Mouse (Mus musculus) liver, embryonic 12.5 days (tissue): ENCODE measurements at regions not wholly inside any gene's neighbourhood (a gene's known extent, or its start where the extent isn't known, plus 50 kb on each side); places are given as distances from the start of the nearest gene placed in this dataset.
"Not testable (repeated sequence)": the region's sequence is repeated elsewhere in the genome, so short reads cannot be mapped to it uniquely, and the experiment has no call there.

Experiments used
- ATAC-seq: fragments of 200-750 bp; cut with Nextera tagmentation; 2 replicates; pipeline ENCODE4 v1.8.0; 2017; ENCODE audit warnings: moderate number of reproducible peaks, mild to moderate bottlenecking, moderate library complexity
- H3K27ac ChIP-seq: fragments of 300-500 bp; sonication (generic); 2 replicates; pipeline ENCODE4 v1.5.1; 2016; ENCODE audit warnings: mild to moderate bottlenecking
- H3K27me3 ChIP-seq: fragments of 300-500 bp; sonication (generic); replicated peaks from 2 replicates; pipeline ENCODE4 v1.6.1; 2016; ENCODE audit warnings: mild to moderate bottlenecking, moderate library complexity
- H3K36me3 ChIP-seq: fragments of 300-500 bp; sonication (generic); 2 replicates; pipeline ENCODE4 v1.6.1; 2016; ENCODE audit warnings: mild to moderate bottlenecking, moderate library complexity
- H3K4me1 ChIP-seq: fragments of 300-500 bp; sonication (generic); 2 replicates; pipeline ENCODE4 v1.6.1; 2016
- H3K4me2 ChIP-seq: fragments of 300-500 bp; sonication (generic); 2 replicates; pipeline ENCODE4 v1.6.1; 2016; ENCODE audit warnings: mild to moderate bottlenecking, moderate library complexity
- H3K4me3 ChIP-seq: fragments of 300-500 bp; sonication (generic); 2 replicates; pipeline ENCODE4 v1.5.1; 2016; ENCODE audit warnings: mild to moderate bottlenecking, moderate library complexity
- H3K9ac ChIP-seq: fragments of 300-500 bp; sonication (generic); 2 replicates; pipeline ENCODE4 v1.6.1; 2016; ENCODE audit warnings: mild to moderate bottlenecking, moderate library complexity
- H3K9me3 ChIP-seq: fragments of 300-500 bp; sonication (generic); replicated peaks from 2 replicates; pipeline ENCODE4 v1.6.1; 2016; ENCODE audit warnings: mild to moderate bottlenecking, moderate library complexity
- WGBS: fragments of 180-500 bp; shearing (Covaris S2); methylation state at CpG from one replicate; pipeline ENCODE4 v1.1.7; 2016; ENCODE audit not compliant: insufficient replicate concordance; 5-methylcytosine and 5-hydroxymethylcytosine counted together

- no peak for ATAC-seq
- no peak overlapping the region for H3K27ac ChIP-seq
- no peaks in the 10 kb centered on the region for H3K27me3 ChIP-seq
- 58% methylated on average over 2 of the region's 2 CpGs for WGBS
- no peaks in the 10 kb centered on the region for H3K36me3 ChIP-seq
- no peak overlapping the region for H3K4me2 ChIP-seq
- no peak overlapping the region for H3K4me3 ChIP-seq
- no peak overlapping the region for H3K9ac ChIP-seq
- no peaks in the 10 kb centered on the region for H3K4me1 ChIP-seq
- H3K9me3 ChIP-seq: no peaks in the 10 kb centered on the region
These were observed 148.4 kb upstream of the Sulf2 start for GRCm38 (mm10) chr2:166303854-166304253.

DNA sequence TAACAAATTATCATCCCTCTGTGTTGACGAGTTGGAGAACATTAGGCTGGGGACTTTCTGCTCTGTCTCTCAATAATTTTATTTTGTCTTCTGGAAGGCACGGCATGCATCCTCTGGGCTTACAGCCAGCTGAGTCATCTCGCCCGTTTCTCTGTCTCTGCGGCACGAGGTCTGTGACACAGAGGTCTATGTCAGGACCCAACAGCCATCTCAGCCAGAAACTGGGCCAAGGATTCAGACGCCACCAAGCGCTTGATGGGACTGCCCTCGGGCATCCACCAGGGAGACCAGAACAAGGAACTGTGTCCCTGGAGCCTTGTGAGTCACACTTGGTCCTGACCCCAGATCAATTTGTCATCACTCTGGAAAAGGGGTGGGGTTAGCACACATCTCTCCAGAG is 145.7 kb upstream of the Sulf2 start:
- Histone ChIP-seq H3K9ac (no peak overlapping the region), H3K27me3 (no peaks in the 10 kb centered on the region), H3K9me3 (no peaks in the 10 kb centered on the region), H3K4me3 (no peak overlapping the region), H3K36me3 (no peaks in the 10 kb centered on the region), H3K27ac (no peak overlapping the region), H3K4me2 (no peak overlapping the region), H3K4me1 (no peaks in the 10 kb centered on the region)
- no peak for ATAC-seq
- WGBS: 66% methylated on average over 9 of the region's 9 CpGs

GRCm38 (mm10) chr2:166294672-166295071 is 139.2 kb upstream of the Sulf2 start:
- H3K9ac ChIP-seq: no peak overlapping the region
- no peak overlapping the region for H3K4me3 ChIP-seq
- H3K36me3 ChIP-seq: no peaks in the 10 kb centered on the region
- no peak overlapping the region for H3K4me2 ChIP-seq
- 58% methylated on average over 10 of the region's 10 CpGs for WGBS
- H3K27me3 ChIP-seq: 0 out of 2 replicates have a peak, but pooled peaks cover 4% of the 10 kb centered on the region
- no peak overlapping the region for H3K27ac ChIP-seq
- H3K4me1 ChIP-seq: no peaks in the 10 kb centered on the region; the same call in 1 of the 2 replicates
- ATAC-seq: no peak
- no peaks in the 10 kb centered on the region for H3K9me3 ChIP-seq

DNA sequence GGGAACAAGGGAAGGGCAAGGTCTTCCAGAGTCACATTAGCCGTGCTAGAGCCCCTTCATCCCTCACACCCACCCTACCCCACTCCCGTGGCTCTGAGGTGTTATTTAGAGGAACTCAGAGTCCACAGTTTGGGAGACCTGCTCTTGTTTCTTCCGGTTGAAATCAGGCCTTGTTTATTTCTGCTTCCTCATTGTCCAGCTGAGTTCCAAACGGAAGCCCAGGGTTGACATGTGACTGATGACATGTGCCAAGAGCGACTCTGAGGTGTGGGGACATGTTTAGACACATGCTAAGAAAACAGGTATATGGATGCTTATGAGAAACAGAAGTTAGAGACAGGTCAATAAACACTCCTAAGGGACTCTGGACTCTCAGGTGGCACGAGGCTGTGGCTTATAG is 137.5 kb upstream of the Sulf2 start:
- no peak overlapping the region for H3K27ac ChIP-seq
- H3K9ac ChIP-seq: no peak overlapping the region
- no peak overlapping the region for H3K4me3 ChIP-seq
- 44% methylated on average over 6 of the region's 6 CpGs for WGBS
- H3K36me3 ChIP-seq: no peaks in the 10 kb centered on the region
- no peak overlapping the region for H3K4me2 ChIP-seq
- H3K9me3 ChIP-seq: no peaks in the 10 kb centered on the region
- no peak for ATAC-seq
- H3K27me3 ChIP-seq: 0 out of 2 replicates have a peak, but pooled peaks cover 4% of the 10 kb centered on the region
- H3K4me1 ChIP-seq: no peaks in the 10 kb centered on the region; the same call in 1 of the 2 replicates

DNA sequence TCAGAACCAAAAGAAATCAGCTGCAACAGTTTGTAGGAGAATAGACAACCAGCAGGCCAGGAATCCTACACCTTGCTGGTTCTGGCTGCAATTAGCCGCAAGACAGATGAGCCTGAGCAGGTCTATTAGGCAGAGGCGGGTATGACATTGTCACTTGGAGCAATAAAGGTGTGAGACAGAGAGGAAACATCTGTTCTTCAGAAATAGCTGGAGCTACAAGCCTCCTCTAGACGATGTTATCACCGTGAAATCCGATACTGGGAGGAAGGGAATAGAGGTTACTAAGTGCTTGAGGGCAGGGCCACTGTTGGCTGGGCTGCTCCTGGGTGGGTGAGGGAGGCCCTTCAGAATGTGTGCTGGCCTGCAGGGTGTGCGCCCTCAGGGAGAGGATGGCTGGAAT is 135.8 kb upstream of the Sulf2 start:
- H3K9me3 ChIP-seq: no peaks in the 10 kb centered on the region
- H3K4me1 ChIP-seq: no peaks in the 10 kb centered on the region; the same call in 1 of the 2 replicates
- H3K4me2 ChIP-seq: no peak overlapping the region
- H3K9ac ChIP-seq: no peak overlapping the region
- H3K4me3 ChIP-seq: no peak overlapping the region
- ATAC-seq: no peak
- H3K27me3 ChIP-seq: 0 out of 2 replicates have a peak, but pooled peaks cover 4% of the 10 kb centered on the region
- no peak overlapping the region for H3K27ac ChIP-seq
- H3K36me3 ChIP-seq: no peaks in the 10 kb centered on the region
- WGBS: 26% methylated on average over 6 of the region's 6 CpGs

DNA sequence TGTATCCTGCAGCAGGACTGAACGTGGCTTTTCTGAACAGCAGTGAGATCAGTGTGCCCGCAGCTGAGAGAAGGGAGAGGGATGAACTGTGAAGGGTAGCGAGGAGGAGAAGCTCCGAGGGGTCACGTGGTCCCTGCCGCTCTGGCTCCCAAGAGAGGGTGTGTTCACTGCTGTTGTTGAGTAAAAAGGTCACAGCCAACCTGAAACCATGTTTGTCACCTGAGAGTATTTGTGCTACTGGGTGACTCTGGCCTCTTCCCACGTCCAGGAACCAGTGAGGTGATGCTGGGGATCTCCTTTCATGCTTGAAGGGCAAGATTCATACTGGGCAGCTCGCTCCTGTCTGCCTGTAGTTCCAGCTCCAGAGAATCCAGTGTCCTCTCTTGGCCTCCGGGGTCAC is 135.4 kb upstream of the Sulf2 start:
- Histone ChIP-seq H3K4me2 (no peak overlapping the region), H3K9me3 (no peaks in the 10 kb centered on the region), H3K4me3 (no peak overlapping the region), H3K9ac (no peak overlapping the region), H3K27me3 (0 out of 2 replicates have a peak, but pooled peaks cover 4% of the 10 kb centered on the region), H3K27ac (no peak overlapping the region), H3K4me1 (no peaks in the 10 kb centered on the region; the same call in 1 of the 2 replicates), H3K36me3 (no peaks in the 10 kb centered on the region)
- WGBS: 46% methylated on average over 9 of the region's 9 CpGs
- no peak for ATAC-seq

GRCm38 (mm10) chr2:166289198-166289597 is 133.7 kb upstream of the Sulf2 start:
- 0 out of 2 replicates have a peak, but pooled peaks cover 4% of the 10 kb centered on the region for H3K27me3 ChIP-seq
- ATAC-seq: no peak
- H3K9me3 ChIP-seq: no peaks in the 10 kb centered on the region
- no peak overlapping the region for H3K9ac ChIP-seq
- no peak overlapping the region for H3K4me3 ChIP-seq
- no peak overlapping the region for H3K4me2 ChIP-seq
- H3K27ac ChIP-seq: no peak overlapping the region
- no peaks in the 10 kb centered on the region for H3K36me3 ChIP-seq
- H3K4me1 ChIP-seq: no peaks in the 10 kb centered on the region; the same call in 1 of the 2 replicates
- WGBS: 29% methylated on average over 6 of the region's 6 CpGs

DNA sequence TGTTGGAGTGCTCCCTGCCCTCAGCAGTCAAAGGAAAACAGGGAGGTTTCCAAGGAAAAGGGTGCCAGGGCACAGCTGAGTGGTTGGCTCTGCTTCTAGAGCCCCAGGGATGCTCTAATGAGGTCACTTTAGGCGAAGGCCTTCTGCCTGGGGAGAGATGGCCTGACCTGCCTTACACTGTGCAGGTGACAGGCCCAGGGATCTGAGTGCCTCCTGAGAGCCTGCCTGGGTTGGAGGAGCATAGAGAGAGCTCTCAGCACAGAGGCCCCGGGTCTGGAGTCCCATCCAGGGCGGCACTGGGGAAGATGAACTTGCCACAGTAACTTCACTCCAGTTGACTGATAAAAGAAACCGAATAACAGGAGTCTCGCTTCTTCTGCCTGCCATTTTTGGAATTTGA is 125.7 kb upstream of the Sulf2 start:
- ATAC-seq: not testable (repeated sequence)
- WGBS: 100% methylated on average over 1 of the region's 5 CpGs

DNA sequence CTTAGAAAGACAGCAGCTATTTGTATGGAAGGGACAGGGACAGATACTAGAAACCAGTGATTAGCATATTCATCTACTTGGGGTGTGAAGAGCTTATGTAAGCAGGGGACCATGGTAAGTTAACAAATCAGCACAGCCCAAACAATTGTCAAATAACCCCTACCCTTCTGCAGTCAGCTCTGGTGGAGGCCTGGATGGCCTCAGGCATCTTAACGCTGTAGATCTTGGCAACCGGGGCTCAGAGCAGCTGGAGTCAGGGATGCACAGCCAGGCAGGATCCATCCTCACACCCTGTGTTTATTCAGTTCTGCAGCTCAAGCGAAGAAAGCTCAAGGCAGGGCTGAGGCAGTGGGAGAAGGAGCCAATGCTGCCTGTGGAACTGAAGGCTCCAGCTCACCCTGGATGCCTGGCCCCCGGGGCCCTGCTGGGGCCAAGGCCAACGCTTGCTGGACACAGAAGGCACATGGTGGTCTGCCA is 125.2 kb upstream of the Sulf2 start:
- no peak overlapping the region for H3K9ac ChIP-seq
- H3K4me2 ChIP-seq: no peak overlapping the region
- WGBS: 56% methylated on average over 5 of the region's 5 CpGs
- no peak overlapping the region for H3K4me3 ChIP-seq
- H3K4me1 ChIP-seq: no peaks in the 10 kb centered on the region
- no peak overlapping the region for H3K27ac ChIP-seq
- no peaks in the 10 kb centered on the region for H3K9me3 ChIP-seq
- no peaks in the 10 kb centered on the region for H3K36me3 ChIP-seq
- ATAC-seq: no peak
- no peaks in the 10 kb centered on the region for H3K27me3 ChIP-seq

More for the DNA sequence above, 125.7 kb upstream of the Sulf2 start:
- H3K4me1 ChIP-seq, H3K9me3 ChIP-seq, H3K27ac ChIP-seq, H3K4me3 ChIP-seq, H3K9ac ChIP-seq, H3K36me3 ChIP-seq, H3K4me2 ChIP-seq, H3K27me3 ChIP-seq: not testable (repeated sequence)

DNA sequence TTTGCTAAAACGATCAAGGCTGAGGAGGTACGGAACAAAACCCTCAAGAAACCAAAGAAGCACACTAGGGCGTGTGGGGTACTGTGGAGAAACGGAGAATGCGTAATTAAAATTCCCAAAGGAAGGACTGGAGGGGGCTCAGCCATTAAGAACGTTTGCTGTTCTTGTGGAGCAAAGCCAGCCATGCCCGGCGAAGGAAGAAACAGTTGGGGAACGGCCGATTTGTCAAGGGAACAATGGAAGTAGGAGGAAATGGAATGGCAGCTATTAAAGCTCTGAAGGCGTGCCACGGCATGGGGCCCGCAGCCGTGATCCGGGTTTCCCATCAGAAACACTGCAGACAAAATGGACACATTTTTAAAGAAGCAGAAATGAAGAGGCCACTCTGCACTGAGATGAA is 124.2 kb upstream of the Sulf2 start:
- Histone ChIP-seq H3K4me2 (no peak overlapping the region), H3K27me3 (no peaks in the 10 kb centered on the region), H3K27ac (no peak overlapping the region), H3K9ac (no peak overlapping the region), H3K9me3 (no peaks in the 10 kb centered on the region), H3K4me1 (no peaks in the 10 kb centered on the region), H3K4me3 (no peak overlapping the region), H3K36me3 (no peaks in the 10 kb centered on the region)
- WGBS: 84% methylated on average over 15 of the region's 15 CpGs
- no peak for ATAC-seq

GRCm38 (mm10) chr2:166275398-166275797 is 119.9 kb upstream of the Sulf2 start:
- WGBS: 62% methylated on average over 8 of the region's 8 CpGs
- Histone ChIP-seq H3K4me1 (no peaks in the 10 kb centered on the region), H3K36me3 (no peaks in the 10 kb centered on the region), H3K4me3 (no peak overlapping the region), H3K27ac (no peak overlapping the region), H3K9ac (no peak overlapping the region), H3K4me2 (no peak overlapping the region), H3K9me3 (no peaks in the 10 kb centered on the region), H3K27me3 (no peaks in the 10 kb centered on the region)
- ATAC-seq: no peak

GRCm38 (mm10) chr2:166274016-166274346 is 118.5 kb upstream of the Sulf2 start:
- Histone ChIP-seq H3K36me3 (no peaks in the 10 kb centered on the region), H3K9me3 (no peaks in the 10 kb centered on the region), H3K4me3 (no peak overlapping the region), H3K4me2 (no peak overlapping the region), H3K4me1 (no peaks in the 10 kb centered on the region), H3K27me3 (no peaks in the 10 kb centered on the region), H3K9ac (no peak overlapping the region), H3K27ac (no peak overlapping the region)
- no peak for ATAC-seq
- WGBS: 59% methylated on average over 2 of the region's 2 CpGs

DNA sequence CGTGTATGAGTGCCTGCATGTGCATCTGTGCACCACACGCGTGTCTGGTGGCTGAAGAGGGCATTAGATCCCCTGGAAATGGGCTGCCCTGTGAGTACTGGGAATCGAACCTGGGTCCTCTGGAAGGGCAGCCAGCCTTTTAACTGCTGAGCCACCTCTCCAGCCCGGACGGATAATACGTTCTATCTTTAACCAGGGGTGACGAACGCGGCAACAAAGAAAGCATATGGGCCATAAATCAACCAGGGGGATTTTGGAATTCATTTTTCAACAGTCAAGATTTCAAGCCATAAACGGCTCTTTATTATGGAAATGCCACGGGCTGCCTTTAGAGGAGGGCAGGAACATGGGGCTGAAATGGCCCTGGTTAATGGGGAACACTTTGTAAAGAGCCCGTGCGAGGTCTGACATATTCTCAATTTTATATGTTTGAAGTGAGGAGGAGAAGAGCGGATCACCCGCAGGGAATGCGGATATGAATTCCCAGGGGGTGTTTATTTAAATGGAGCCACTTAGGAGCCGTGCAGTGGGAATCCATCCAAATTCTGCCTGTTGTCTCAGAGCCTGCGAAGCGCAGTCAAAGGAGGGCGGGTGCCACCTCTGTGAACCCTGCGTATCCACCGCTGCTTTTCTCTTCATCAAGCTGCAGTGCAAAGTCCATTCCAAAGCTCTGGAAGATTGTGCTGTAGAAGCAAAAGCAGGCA is 118.0 kb upstream of the Sulf2 start:
- WGBS: 68% methylated on average over 23 of the region's 23 CpGs
- Histone ChIP-seq H3K4me1 (no peaks in the 10 kb centered on the region), H3K27me3 (no peaks in the 10 kb centered on the region), H3K9ac (no peak overlapping the region), H3K4me2 (no peak overlapping the region), H3K36me3 (no peaks in the 10 kb centered on the region), H3K27ac (no peak overlapping the region), H3K9me3 (no peaks in the 10 kb centered on the region), H3K4me3 (no peak overlapping the region)
- no peak for ATAC-seq
